Mouse (Mus musculus) CH12.LX (cell line): ENCODE results near the gene Tmem186.

Source experiments
- CTCF ChIP-seq, 2 experiments: IDR thresholded peaks in 1 of 2; conservative IDR thresholded peaks in 1 of 2; 2 replicates each; pipeline ENCODE4 v1.5.1; 2011 to 2012; ENCODE audit warnings: low read depth in 2 of 2, low read length in 2 of 2, improper control_type of control experiment in 1 of 2, inconsistent platforms in 1 of 2, mild to moderate bottlenecking in 1 of 2, moderate library complexity in 1 of 2
- MAFK ChIP-seq: IDR thresholded peaks from 2 replicates; pipeline ENCODE4 v1.6.1; 2011; ENCODE audit warnings: low read length, improper control_type of control experiment; ENCODE audit not compliant: insufficient replicate concordance

DNA sequence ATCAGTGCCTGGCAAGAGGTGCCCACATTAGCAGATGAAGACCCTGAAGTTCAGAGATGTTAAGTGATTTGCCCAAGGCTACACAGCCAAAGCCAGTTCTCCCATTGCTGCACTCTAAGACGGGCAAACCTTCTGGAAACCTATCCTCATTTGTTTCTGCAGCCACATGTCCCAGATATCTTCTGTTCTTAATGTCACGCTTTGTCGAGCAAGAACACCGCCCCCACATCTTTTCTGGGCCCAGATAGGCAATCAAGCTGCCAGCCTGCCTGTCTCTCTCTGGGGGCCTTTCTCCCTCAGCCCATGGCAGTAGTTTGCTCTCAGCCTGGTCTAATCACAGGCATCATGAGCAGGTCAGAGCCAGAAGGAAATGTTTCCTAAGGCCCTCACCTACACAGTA lies 41.2 kb downstream of the Tmem186 start:
- TF ChIP-seq CTCF (conservative IDR thresholded peaks at IDR 0.05 in 1 of 2, IDR thresholded peaks at IDR 0.05 in 1 of 2; ENCODE audit: low read depth in 2 of 2, low read length in 2 of 2) (no peak), MAFK (no peak)
